Mouse (Mus musculus): Measurements from ENCODE around the gene Rasl10b.

Rasl10b gene

DNA sequence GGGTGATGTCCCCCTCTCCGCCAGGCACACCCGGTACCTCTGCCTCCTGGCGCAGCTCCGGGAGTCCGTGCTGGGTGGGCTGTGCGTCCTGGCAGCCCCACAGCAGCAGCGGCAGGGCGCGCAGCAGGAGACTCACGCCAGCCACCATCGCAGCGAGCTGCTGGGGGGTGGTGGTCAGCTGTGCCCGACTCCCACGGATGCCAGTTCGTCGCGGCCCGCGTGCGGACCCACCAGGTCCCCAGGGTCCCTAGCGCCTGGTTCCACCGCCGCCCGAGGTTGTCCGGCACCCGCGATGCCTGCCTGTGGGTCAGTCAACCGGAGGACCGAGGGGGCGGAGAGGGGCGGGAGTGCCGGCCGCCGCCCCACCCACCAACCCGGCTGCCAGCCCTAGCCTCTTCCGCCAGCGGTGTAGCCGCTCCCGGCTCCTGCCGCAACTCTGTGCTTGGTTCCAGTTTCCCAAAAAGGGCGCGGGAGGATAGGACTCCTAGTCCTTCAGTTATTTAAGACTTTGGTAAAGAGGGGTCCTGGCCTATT is 53.8 kb downstream of the Rasl10b start, which contains the start of gene Mmp28:
Gene Mmp28, minus strand, starts transcription at position 361 of the 534 bp plus-strand sequence.
- no peak for DNase-seq (ENCODE audit: low read depth in 2 of 2, low spot score in 2 of 2)

DNA sequence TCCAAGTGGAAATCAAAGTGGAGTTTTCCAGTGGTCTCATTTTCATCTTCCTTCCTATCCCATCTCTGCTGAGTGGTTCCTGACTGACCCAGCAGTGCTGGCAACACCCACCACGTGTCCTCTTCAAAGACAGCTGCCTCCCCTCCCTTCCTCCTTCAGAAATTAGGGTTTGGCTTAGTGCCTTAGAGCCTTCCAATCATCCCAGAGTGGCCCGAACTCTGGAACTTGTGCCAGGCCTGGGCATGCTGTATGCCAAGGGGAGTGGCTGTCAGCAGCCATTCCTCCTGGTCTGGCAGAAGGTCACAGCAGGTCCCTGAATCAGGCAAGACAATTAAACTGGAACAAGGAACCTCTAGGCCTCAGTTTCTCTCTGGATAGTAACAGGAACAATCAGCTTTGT is 57.0 kb downstream of the Rasl10b start:
- DNase-seq (ENCODE audit: low read depth in 2 of 2, low spot score in 2 of 2) = no peak

DNA sequence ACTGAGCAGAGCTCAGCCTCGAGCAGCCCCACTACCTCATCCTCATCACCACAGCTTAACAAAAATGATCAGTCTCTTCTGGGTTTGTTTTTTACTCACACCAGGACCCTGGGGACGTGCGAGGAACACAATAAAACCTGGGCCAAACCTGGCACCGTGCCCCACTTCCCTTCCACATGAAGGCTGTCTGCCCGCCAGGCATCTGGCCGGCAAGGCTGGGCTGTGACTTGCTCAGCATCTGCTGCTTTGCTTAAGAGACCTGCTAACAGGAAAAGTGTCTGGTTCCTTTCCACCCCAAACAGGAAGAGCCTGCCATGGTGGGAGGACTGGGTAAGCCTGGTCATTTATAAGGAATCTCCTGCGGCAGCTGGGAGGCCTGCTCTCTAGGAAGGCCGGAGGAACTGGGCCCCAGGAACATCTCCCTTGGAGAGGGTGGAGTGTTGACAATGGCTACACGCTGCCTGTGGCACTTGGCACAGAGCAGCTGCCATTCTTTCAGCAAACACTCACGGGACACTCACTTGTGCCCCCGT is 58.2 kb downstream of the Rasl10b start:
- no peak for DNase-seq (ENCODE audit: low read depth in 2 of 2, low spot score in 2 of 2)

DNA sequence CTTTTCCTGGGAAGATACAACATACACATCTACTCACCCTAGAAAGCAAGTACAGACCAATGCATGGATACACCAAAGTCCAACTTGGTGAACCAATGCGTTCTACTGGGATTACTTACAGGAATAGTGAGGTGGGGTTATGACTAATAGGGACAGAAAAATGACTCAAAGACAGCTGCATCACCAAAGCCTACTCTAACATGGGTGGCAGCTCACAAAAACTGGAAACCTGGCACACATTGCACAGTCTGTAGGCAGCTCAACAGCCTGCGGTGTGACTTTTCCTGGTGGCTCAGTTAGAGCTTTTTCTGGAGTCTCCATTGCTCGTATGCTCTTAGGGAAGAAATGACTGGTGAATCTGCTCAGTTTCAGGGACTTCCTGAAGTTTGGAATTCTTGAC is 59.8 kb downstream of the Rasl10b start:
- DNase-seq (ENCODE audit: low read depth in 2 of 2, low spot score in 2 of 2) = no peak

Data from CD8-positive naive resting alpha-beta T cell, adult 2 months (primary cell).